Mouse (Mus musculus) forebrain, postnatal 0 days (tissue): ENCODE results near the gene Pex19. TPM values are rescaled to one million over a fixed set of nuclear protein-coding genes. Genes with fewer than 3 reads are reported as not detected.

Experiments used
- ATAC-seq: fragments of 200-750 bp; cut with Nextera tagmentation; 2 replicates; pipeline ENCODE4 v1.8.0; 2017; ENCODE audit warnings: mild to moderate bottlenecking, moderate library complexity
- DNase-seq: peaks from one replicate; pipeline ENCODE4 v3.0.0-alpha.2; 2015
- H3K27ac ChIP-seq: fragments of 300-500 bp; sonication (generic); 2 replicates; pipeline ENCODE4 v1.5.1; 2014; ENCODE audit warnings: low read depth, mild to moderate bottlenecking, antibody characterized with exemption, low read length, moderate library complexity, mixed read lengths
- H3K27me3 ChIP-seq: fragments of 300-500 bp; sonication (generic); 2 replicates; pipeline ENCODE4 v1.6.1; 2014; ENCODE audit warnings: mild to moderate bottlenecking, low read length, mixed read lengths; ENCODE audit not compliant: insufficient read depth
- H3K36me3 ChIP-seq: fragments of 300-500 bp; sonication (generic); 2 replicates; pipeline ENCODE4 v1.6.1; 2014; ENCODE audit warnings: mild to moderate bottlenecking, moderate library complexity; ENCODE audit not compliant: insufficient read depth
- H3K4me1 ChIP-seq: fragments of 300-500 bp; sonication (generic); 2 replicates; pipeline ENCODE4 v1.6.1; 2014; ENCODE audit warnings: antibody characterized with exemption; ENCODE audit not compliant: insufficient read depth
- H3K4me2 ChIP-seq: fragments of 300-500 bp; sonication (generic); 2 replicates; pipeline ENCODE4 v1.6.1; 2014; ENCODE audit warnings: low read depth, mild to moderate bottlenecking, moderate library complexity
- H3K4me3 ChIP-seq: fragments of 300-500 bp; sonication (generic); 2 replicates; pipeline ENCODE4 v1.5.1; 2014; ENCODE audit warnings: low read depth, low read length, mixed read lengths
- H3K9ac ChIP-seq: fragments of 300-500 bp; sonication (generic); 2 replicates; pipeline ENCODE4 v1.6.1; 2014; ENCODE audit warnings: mild to moderate bottlenecking
- H3K9me3 ChIP-seq: fragments of 300-500 bp; sonication (generic); 2 replicates; pipeline ENCODE4 v1.6.1; 2016; ENCODE audit warnings: low read length
- CTCF ChIP-seq: sonication (generic); IDR thresholded peaks from 2 replicates; pipeline ENCODE4 v1.5.1; 2016; ENCODE audit warnings: antibody characterized with exemption, control low read depth, low read depth
- WGBS: fragments of 180-500 bp; shearing (Covaris S2); extraction: QIAGEN DNeasy Blood & Tissue Kit; methylation state at CpG from one replicate; pipeline ENCODE4 v1.1.7; 2014; 5-methylcytosine and 5-hydroxymethylcytosine counted together
- polyA plus RNA-seq: library from polyadenylated mRNA; unstranded; fragments of >200 nt; fragmentation: Nextera tagmentation; extraction: Ambion mirVana; gene quantifications from 2 replicates; pipeline ENCODE4 v1.2.1, GENCODE M21; 2015
- total RNA-seq: library from RNA; depleted of rRNA; stranded (reverse); fragments of >200 nt; gene quantifications from 2 replicates; pipeline ENCODE4 v1.2.3, GENCODE M21; 2014; rRNA removed

The Pex19 gene
- total RNA-seq, result 150 and 161 TPM in 2 replicates
- 130 and 136 TPM in 2 replicates for polyA plus RNA-seq

GRCm38 (mm10) chr1:172126376-172127347 is at the start of gene Pex19:
Gene Pex19 (plus strand): TSS chr1:172126755.
- DNase-seq (peak; percentile 95), ATAC-seq (peak; percentile 99)
- H3K4me1 ChIP-seq, result peaks cover 8% of the 10 kb centered on the region
- peak within 1 kb of the TSS; percentile 57; the same call in 1 of the 2 replicates for H3K27ac ChIP-seq
- peak within 1 kb of the TSS; percentile 89 for H3K4me3 ChIP-seq
- peak within 1 kb of the TSS; percentile 75 for H3K9ac ChIP-seq
- peaks cover 45% of the 10 kb centered on the region for H3K36me3 ChIP-seq
- no peaks in the 10 kb centered on the region for H3K9me3 ChIP-seq
- H3K27me3 ChIP-seq, result no peaks in the 10 kb centered on the region
- TF ChIP-seq CTCF, result no peak
- 1% methylated on average over 42 of the region's 42 CpGs for WGBS
- H3K4me2 ChIP-seq, result peak within 1 kb of the TSS; percentile 80

DNA sequence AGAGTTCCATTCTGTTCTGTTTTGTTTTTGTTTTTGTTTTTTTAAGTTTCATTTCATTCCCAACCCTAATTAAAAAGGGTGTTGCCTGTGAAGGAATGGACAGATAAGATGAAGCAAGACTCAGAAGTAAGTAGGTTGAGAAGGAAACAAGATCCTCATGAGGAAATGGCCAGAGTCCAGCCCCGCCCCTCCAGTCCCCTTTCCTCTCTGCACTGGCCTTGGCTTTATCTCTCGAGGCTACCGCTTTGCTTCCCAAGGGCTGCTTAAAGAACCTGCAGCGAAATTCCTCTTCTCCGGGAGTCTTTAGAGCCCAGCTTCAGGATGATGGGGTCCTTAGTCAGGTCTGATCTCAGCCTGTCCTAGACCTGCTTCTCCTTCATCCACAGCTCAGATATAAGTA is 48.6 kb upstream of the Pex19 start:
- ATAC-seq (no peak), DNase-seq (no peak)
- TF ChIP-seq CTCF, result no peak
- Histone ChIP-seq H3K4me1 (no peaks in the 10 kb centered on the region), H3K9me3 (no peaks in the 10 kb centered on the region), H3K4me2 (no peak overlapping the region), H3K4me3 (no peak overlapping the region), H3K27ac (no peak overlapping the region), H3K36me3 (peaks cover 40% of the 10 kb centered on the region), H3K27me3 (no peaks in the 10 kb centered on the region), H3K9ac (no peak overlapping the region)
- 80% methylated on average over 5 of the region's 5 CpGs for WGBS

DNA sequence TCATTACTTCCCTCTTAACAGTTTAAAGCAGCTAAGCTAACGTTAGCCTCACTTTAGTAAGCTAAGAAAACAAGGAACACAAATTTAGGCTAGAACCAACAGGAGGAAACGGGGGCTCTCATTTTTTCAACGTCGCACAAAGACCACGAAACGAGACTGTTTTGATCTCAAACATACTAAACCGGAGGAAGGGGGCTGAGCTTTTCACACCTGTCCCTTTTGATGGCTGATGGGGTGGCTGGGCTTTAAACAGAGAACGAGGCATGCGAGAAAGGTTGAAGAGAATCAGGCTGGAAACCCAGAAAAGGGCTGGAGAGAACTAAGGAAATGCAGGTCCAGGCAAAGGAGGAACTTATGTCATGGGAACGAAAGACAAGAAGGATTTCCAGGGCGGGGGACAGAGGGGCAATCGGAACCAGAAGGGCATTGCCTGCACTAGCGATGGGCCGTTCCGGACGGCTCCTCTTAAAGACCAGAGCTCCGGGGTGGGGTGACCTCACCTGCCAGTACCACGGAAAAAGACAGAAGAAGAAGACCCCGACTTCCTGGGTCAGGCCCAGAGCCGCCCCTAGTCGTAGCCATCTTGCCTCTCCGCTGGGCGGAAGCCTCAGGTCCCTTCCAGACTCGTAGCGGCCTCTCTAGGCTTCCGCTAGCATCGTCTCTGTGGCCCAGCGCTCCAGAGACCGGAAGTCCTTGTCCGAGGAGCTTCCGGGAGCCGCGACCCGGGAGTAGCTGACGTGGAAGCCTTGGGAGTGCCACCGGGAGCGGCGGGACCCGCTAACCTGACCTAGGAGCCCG is 44.3 kb upstream of the Pex19 start, which contains the start of the genes Copa and Ncstn:
Gene Copa (plus strand): TSS at position 429 of the 798 bp plus-strand sequence.
Gene Ncstn (minus strand): TSS at position 695 of the 798 bp plus-strand sequence.
- TF ChIP-seq CTCF, result peak; percentile 65
- ATAC-seq (peak; percentile 99), DNase-seq (peak; percentile 96)
- WGBS, result under 1% methylated on average over 40 of the region's 40 CpGs
- peak within 1 kb of the TSS; percentile 68 for H3K9ac ChIP-seq
- H3K36me3 ChIP-seq, result peaks cover 15% of the 10 kb centered on the region
- H3K4me2 ChIP-seq, result peak within 1 kb of the TSS; percentile 74
- peak within 1 kb of the TSS; percentile 65 for H3K4me3 ChIP-seq
- peak within 1 kb of the TSS; percentile 87 for H3K27ac ChIP-seq
- no peaks in the 10 kb centered on the region for H3K9me3 ChIP-seq
- no peaks in the 10 kb centered on the region for H3K27me3 ChIP-seq
- peaks cover 11% of the 10 kb centered on the region for H3K4me1 ChIP-seq

GRCm38 (mm10) chr1:172082899-172083445 is 43.6 kb upstream of the Pex19 start:
- Histone ChIP-seq H3K36me3 (peaks cover 15% of the 10 kb centered on the region), H3K4me1 (peaks cover 11% of the 10 kb centered on the region), H3K4me2 (peak overlapping the region; percentile 74), H3K9ac (peak overlapping the region; percentile 68), H3K9me3 (no peaks in the 10 kb centered on the region), H3K4me3 (peak overlapping the region; percentile 65), H3K27me3 (no peaks in the 10 kb centered on the region), H3K27ac (peak overlapping the region; percentile 87)
- peak; percentile 54 for ATAC-seq
- DNase-seq, result no peak
- TF ChIP-seq CTCF, result no peak
- 2% methylated on average over 24 of the region's 24 CpGs for WGBS

- H3K9me3 ChIP-seq, result no peaks in the 10 kb centered on the region
- DNase-seq (no peak), ATAC-seq (no peak)
- H3K9ac ChIP-seq, result no peak overlapping the region
- H3K4me3 ChIP-seq, result no peak overlapping the region
- H3K27me3 ChIP-seq, result no peaks in the 10 kb centered on the region
- peaks cover 86% of the 10 kb centered on the region for H3K36me3 ChIP-seq
- no peaks in the 10 kb centered on the region for H3K4me1 ChIP-seq
- 67% methylated on average over 3 of the region's 3 CpGs for WGBS
- TF ChIP-seq CTCF, result no peak
- H3K27ac ChIP-seq, result no peak overlapping the region
- H3K4me2 ChIP-seq, result no peak overlapping the region
Observed at GRCm38 (mm10) chr1:172093522-172093921, 33.0 kb upstream of the Pex19 start.

DNA sequence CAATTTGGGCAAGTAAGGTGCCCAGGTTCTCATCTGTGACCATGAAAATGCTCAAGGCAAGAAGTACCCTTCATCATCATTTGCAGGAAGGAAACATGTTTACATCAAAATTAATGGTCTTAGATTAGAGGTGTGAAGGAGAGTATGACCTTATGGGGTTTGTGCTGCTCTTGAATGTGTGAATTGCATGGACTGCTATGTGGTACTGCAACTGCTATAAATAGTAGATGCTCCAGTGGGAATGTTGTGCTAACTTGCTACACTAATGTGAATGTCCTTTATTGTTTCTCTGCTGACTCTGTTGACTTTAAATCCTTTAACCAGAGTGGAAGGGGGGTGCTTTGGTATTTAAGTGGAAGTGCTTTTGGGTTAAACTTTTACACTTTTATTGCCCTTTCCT is 32.3 kb upstream of the Pex19 start:
- Histone ChIP-seq H3K36me3 (peaks cover 82% of the 10 kb centered on the region), H3K27me3 (no peaks in the 10 kb centered on the region), H3K27ac (no peak overlapping the region), H3K9ac (no peak overlapping the region), H3K4me2 (no peak overlapping the region), H3K4me1 (no peaks in the 10 kb centered on the region), H3K4me3 (no peak overlapping the region), H3K9me3 (no peaks in the 10 kb centered on the region)
- no peak for TF ChIP-seq CTCF
- ATAC-seq (no peak), DNase-seq (no peak)
